Mouse (Mus musculus) midbrain, embryonic 11.5 days (tissue): Measurements from ENCODE around the gene Cep112. TPM values are rescaled to one million over a fixed set of nuclear protein-coding genes. Genes with fewer than 3 reads are reported as not detected.
A peak's percentile ranks its signal among the peaks of the same experiment; 100 is the strongest.

Experiments
- ATAC-seq: fragments of 200-750 bp; cut with Nextera tagmentation; 2 replicates; pipeline ENCODE4 v1.8.0; 2017; ENCODE audit warnings: moderate TSS enrichment, moderate library complexity; ENCODE audit not compliant: low FRiP score
- DNase-seq: peaks from one replicate; pipeline ENCODE4 v3.0.0; 2015; ENCODE audit warnings: low spot score; ENCODE audit errors: missing footprints
- H3K27ac ChIP-seq: fragments of 300-500 bp; sonication (generic); 2 replicates; pipeline ENCODE4 v1.5.1; 2014; ENCODE audit warnings: low read depth, low read length
- H3K27me3 ChIP-seq: fragments of 300-500 bp; sonication (generic); 2 replicates; pipeline ENCODE4 v1.6.1; 2014; ENCODE audit warnings: mild to moderate bottlenecking, low read length, moderate library complexity, mixed read lengths; ENCODE audit not compliant: control insufficient read depth, insufficient read depth
- H3K36me3 ChIP-seq: fragments of 300-500 bp; sonication (generic); 2 replicates; pipeline ENCODE4 v1.6.1; 2014; ENCODE audit warnings: mild to moderate bottlenecking, low read length, moderate library complexity, mixed read lengths; ENCODE audit not compliant: control insufficient read depth, insufficient read depth
- H3K4me1 ChIP-seq: fragments of 300-500 bp; sonication (generic); 2 replicates; pipeline ENCODE4 v1.6.1; 2014; ENCODE audit warnings: low read length; ENCODE audit not compliant: control insufficient read depth, insufficient read depth
- H3K4me2 ChIP-seq: fragments of 300-500 bp; sonication (generic); 2 replicates; pipeline ENCODE4 v1.6.1; 2014; ENCODE audit warnings: mild to moderate bottlenecking, moderate library complexity
- H3K4me3 ChIP-seq: fragments of 300-500 bp; sonication (generic); 2 replicates; pipeline ENCODE4 v1.5.1; 2014; ENCODE audit warnings: low read depth, low read length
- H3K9ac ChIP-seq: fragments of 300-500 bp; sonication (generic); 2 replicates; pipeline ENCODE4 v1.6.1; 2014; ENCODE audit warnings: low read length
- H3K9me3 ChIP-seq: fragments of 300-500 bp; sonication (generic); 2 replicates; pipeline ENCODE4 v1.6.1; 2016; ENCODE audit warnings: low read length; ENCODE audit not compliant: control insufficient read depth
- WGBS: fragments of 180-500 bp; shearing (Covaris S2); extraction: QIAGEN DNeasy Blood & Tissue Kit; methylation state at CpG from one replicate; pipeline ENCODE4 v1.1.7; 2014; 5-methylcytosine and 5-hydroxymethylcytosine counted together
- polyA plus RNA-seq: library from polyadenylated mRNA; unstranded; fragments of >200 nt; fragmentation: Nextera tagmentation; extraction: Ambion mirVana; gene quantifications from 2 replicates; pipeline ENCODE4 v1.2.1, GENCODE M21; 2014

The Cep112 gene
- polyA plus RNA-seq, 1 experiment from 2014 or later = 21.3 TPM

GRCm38 (mm10) chr11:108605301-108605700 lies 180.3 kb downstream of the Cep112 start:
- Histone ChIP-seq H3K27ac (peak overlapping the region; percentile 59), H3K27me3 (no peaks in the 10 kb centered on the region), H3K9ac (no peak overlapping the region), H3K36me3 (no peaks in the 10 kb centered on the region), H3K4me3 (no peak overlapping the region), H3K9me3 (no peaks in the 10 kb centered on the region), H3K4me2 (peak overlapping the region; percentile 24; the same call in 1 of the 2 replicates), H3K4me1 (no peaks in the 10 kb centered on the region)
- DNase-seq (peak; percentile 90), ATAC-seq (peak; percentile 94)
- 22% methylated on average over 3 of the region's 3 CpGs for WGBS

DNA sequence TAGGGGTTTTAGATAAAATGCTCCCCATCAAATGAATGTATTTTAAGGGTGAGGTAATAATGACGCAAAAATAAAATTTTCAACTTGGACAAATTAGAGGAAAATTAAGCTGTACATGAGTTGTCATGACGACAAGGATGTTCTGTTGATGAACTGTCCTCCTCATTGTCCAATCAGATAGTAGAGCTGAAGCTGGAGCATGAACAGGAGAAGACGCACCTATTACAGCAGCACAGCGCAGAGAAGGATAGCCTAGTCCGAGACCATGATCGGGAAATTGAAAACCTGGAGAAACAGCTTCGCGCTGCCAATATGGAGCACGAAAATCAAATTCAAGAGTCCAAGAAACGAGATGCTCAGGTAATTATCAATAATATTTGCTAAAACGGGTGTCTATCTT lies 181.0 kb downstream of the Cep112 start:
- 61% methylated on average over 11 of the region's 11 CpGs for whole genome bisulfite sequencing
- H3K9ac ChIP-seq = peak overlapping the region; percentile 1; the same call in 1 of the 2 replicates

GRCm38 (mm10) chr11:108606836-108607235 lies 181.8 kb downstream of the Cep112 start:
- Histone ChIP-seq H3K4me2 (peak overlapping the region; percentile 24; the same call in 1 of the 2 replicates), H3K4me3 (no peak overlapping the region), H3K9me3 (no peaks in the 10 kb centered on the region), H3K4me1 (no peaks in the 10 kb centered on the region), H3K36me3 (no peaks in the 10 kb centered on the region), H3K27me3 (no peaks in the 10 kb centered on the region), H3K27ac (no peak overlapping the region), H3K9ac (peak overlapping the region; percentile 1; the same call in 1 of the 2 replicates)
- peak; percentile 74 for DNase-seq
- ATAC-seq = peak; percentile 41; the same call in 1 of the 2 replicates

More for the DNA sequence above, 181.0 kb downstream of the Cep112 start:
- DNase-seq = peak; percentile 82
- Histone ChIP-seq H3K4me3 (peak overlapping the region; percentile 13; the same call in 1 of the 2 replicates), H3K27ac (peak overlapping the region; percentile 59; the same call in 1 of the 2 replicates), H3K9me3 (no peaks in the 10 kb centered on the region), H3K4me1 (no peaks in the 10 kb centered on the region), H3K27me3 (no peaks in the 10 kb centered on the region), H3K4me2 (peak overlapping the region; percentile 24), H3K36me3 (no peaks in the 10 kb centered on the region)
- peak; percentile 59; the same call in 1 of the 2 replicates for ATAC-seq

DNA sequence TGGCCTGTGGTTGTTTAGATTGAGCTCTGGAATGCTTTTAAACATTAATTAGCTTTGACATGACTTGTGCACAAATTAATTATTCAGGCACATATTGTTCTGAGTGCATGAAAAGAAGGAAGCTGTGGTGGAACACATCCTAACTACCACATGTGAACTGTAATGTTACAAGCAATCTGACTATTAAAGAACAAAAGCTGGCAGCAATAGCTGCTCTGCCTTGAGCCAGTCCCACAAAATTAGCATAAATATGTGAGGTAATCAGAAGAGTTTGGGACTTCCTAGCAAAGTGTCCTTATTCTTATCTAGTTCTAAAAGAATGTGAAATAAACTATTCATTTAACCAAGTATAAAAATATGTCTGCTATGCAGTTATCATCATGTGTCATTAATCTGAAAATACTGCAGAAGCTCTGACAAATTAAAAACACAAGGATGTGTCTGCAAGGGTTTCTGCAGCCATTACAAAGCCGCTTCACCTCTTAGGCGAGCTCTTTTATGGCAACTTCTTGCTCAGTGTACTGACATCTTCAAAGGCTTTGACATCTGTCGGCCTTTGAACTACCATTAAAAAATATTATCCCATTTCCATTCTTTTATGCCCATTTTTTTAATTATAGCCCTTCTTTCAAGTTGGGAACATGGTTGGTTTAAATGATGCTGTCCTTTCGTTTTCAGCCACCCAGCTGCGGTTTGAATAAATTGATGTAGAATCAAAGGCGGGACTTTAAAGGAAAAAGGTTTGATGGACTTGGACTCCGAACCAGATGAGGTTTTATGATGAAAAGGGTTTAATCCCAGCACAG lies 195.8 kb downstream of the Cep112 start:
- DNase-seq = no peak
- Histone ChIP-seq H3K36me3 (no peaks in the 10 kb centered on the region), H3K4me1 (peaks cover 8% of the 10 kb centered on the region; the same call in 1 of the 2 replicates), H3K4me2 (no peak overlapping the region), H3K4me3 (no peak overlapping the region), H3K9me3 (no peaks in the 10 kb centered on the region), H3K27me3 (no peaks in the 10 kb centered on the region), H3K9ac (no peak overlapping the region), H3K27ac (no peak overlapping the region)
- 63% methylated on average over 7 of the region's 7 CpGs for WGBS
- ATAC-seq = no peak

DNA sequence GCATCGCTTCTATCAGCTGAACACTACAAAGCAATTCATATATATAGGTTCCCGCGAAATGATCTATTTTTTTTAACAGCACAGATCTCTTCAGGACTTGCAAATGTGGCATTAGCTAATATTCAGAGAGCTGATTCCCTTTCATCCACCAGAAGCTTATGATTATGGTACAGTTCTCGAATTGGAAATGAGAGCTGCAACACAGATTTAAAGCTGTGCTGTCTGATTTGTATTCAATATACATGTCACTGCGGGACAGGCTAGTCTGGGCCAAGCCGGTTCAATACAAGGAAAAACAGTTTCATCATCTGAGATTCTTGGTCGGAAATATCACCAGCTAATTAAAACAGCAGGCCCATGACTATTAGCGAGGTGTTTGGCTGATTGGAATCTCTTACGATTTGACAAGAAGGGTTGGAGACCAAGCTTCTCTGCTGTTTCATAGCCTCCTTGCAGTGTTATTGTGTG lies 196.5 kb downstream of the Cep112 start:
- Histone ChIP-seq H3K9ac (no peak overlapping the region), H3K9me3 (no peaks in the 10 kb centered on the region), H3K27ac (no peak overlapping the region), H3K36me3 (no peaks in the 10 kb centered on the region), H3K4me1 (peaks cover 8% of the 10 kb centered on the region; the same call in 1 of the 2 replicates), H3K4me3 (no peak overlapping the region), H3K4me2 (no peak overlapping the region), H3K27me3 (no peaks in the 10 kb centered on the region)
- 62% methylated on average over 9 of the region's 9 CpGs for WGBS
- ATAC-seq = peak; percentile 40; the same call in 1 of the 2 replicates
- no peak for DNase-seq

GRCm38 (mm10) chr11:108625546-108626232 lies 200.7 kb downstream of the Cep112 start:
- Histone ChIP-seq H3K27ac (no peak overlapping the region), H3K4me1 (peaks cover 3% of the 10 kb centered on the region; the same call in 1 of the 2 replicates), H3K9me3 (no peaks in the 10 kb centered on the region), H3K9ac (no peak overlapping the region), H3K27me3 (no peaks in the 10 kb centered on the region), H3K36me3 (no peaks in the 10 kb centered on the region), H3K4me3 (no peak overlapping the region), H3K4me2 (no peak overlapping the region)
- 87% methylated on average over 5 of the region's 5 CpGs for WGBS
- DNase-seq (no peak), ATAC-seq (no peak)

- H3K27me3 ChIP-seq = no peaks in the 10 kb centered on the region
- H3K9me3 ChIP-seq = no peaks in the 10 kb centered on the region
- no peaks in the 10 kb centered on the region for H3K36me3 ChIP-seq
- 81% methylated on average over 2 of the region's 2 CpGs for WGBS
- no peak for DNase-seq
- H3K4me3 ChIP-seq = no peak overlapping the region
- no peak overlapping the region for H3K27ac ChIP-seq
- H3K9ac ChIP-seq = no peak overlapping the region
- ATAC-seq = no peak
- no peaks in the 10 kb centered on the region for H3K4me1 ChIP-seq
- H3K4me2 ChIP-seq = no peak overlapping the region
Observed at GRCm38 (mm10) chr11:108637780-108638179, 212.8 kb downstream of the Cep112 start.

DNA sequence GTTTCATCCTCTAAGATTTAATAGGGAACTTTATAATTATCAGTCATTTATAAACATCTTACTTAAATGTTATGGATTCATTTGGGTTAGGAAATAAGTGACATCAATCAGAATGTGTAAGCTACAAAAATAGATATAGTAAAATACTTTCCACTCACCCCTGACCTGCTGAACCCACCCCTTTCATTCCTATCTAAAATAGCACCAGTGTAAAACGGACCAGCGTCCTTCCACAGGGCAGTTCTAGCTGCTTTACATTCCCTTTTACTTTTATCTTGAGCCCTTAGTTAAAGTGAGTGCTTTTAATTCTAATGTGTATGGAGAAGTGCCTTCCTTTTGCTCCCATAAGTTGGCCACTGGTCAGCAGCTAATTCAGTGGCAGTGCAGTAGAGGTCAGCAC lies 230.6 kb downstream of the Cep112 start:
- Histone ChIP-seq H3K9me3 (no peaks in the 10 kb centered on the region), H3K4me1 (no peaks in the 10 kb centered on the region), H3K4me2 (no peak overlapping the region), H3K27me3 (no peaks in the 10 kb centered on the region), H3K27ac (no peak overlapping the region), H3K36me3 (no peaks in the 10 kb centered on the region), H3K4me3 (no peak overlapping the region), H3K9ac (no peak overlapping the region)
- no peak for DNase-seq
- ATAC-seq = no peak
- WGBS = 87% methylated on average over 2 of the region's 2 CpGs

GRCm38 (mm10) chr11:108682014-108682413 lies 257.0 kb downstream of the Cep112 start:
- Histone ChIP-seq H3K36me3 (no peaks in the 10 kb centered on the region), H3K9me3 (no peaks in the 10 kb centered on the region), H3K4me1 (no peaks in the 10 kb centered on the region), H3K4me2 (no peak overlapping the region), H3K9ac (no peak overlapping the region), H3K4me3 (no peak overlapping the region), H3K27me3 (no peaks in the 10 kb centered on the region), H3K27ac (no peak overlapping the region)
- 92% methylated on average over 3 of the region's 3 CpGs for WGBS
- ATAC-seq (no peak), DNase-seq (no peak)
